Mouse (Mus musculus) ES-E14 (cell line): ENCODE measurements around the gene Mei1. TPM values are rescaled to one million over a fixed set of nuclear protein-coding genes. Genes with fewer than 3 reads are reported as not detected.

Source experiments
- DNase-seq: peaks from one replicate; pipeline ENCODE4 v3.0.0-alpha.2; 2013; ENCODE audit warnings: low read depth, low spot score
- H3K27ac ChIP-seq: 2 replicates; pipeline ENCODE4 v1.5.1; 2012; ENCODE audit warnings: low read depth, mild to moderate bottlenecking, low read length, moderate library complexity, mixed read lengths; ENCODE audit not compliant: poor library complexity, insufficient read depth, severe bottlenecking
- H3K36me3 ChIP-seq: 2 replicates; pipeline ENCODE4 v1.6.1; 2012; ENCODE audit warnings: mild to moderate bottlenecking, low read length, moderate library complexity, mixed read lengths; ENCODE audit not compliant: control insufficient read depth, poor library complexity, insufficient read depth, severe bottlenecking
- H3K4me1 ChIP-seq, 2 experiments: fragments of 150-350 bp in 1 of 2; sonication (generic) in 1 of 2; 2 replicates each; pipeline ENCODE4 v1.6.1; 2012; ENCODE audit warnings: low read length in 2 of 2, mild to moderate bottlenecking in 1 of 2, mixed read lengths in 1 of 2; ENCODE audit not compliant: control insufficient read depth in 2 of 2, insufficient read depth in 2 of 2, poor library complexity in 1 of 2
- H3K4me3 ChIP-seq, 2 experiments: fragments of 150-350 bp in 1 of 2; sonication (generic) in 1 of 2; 2 replicates each; pipeline ENCODE4 v1.5.1; 2012; ENCODE audit warnings: low read length in 2 of 2, low read depth in 1 of 2, mild to moderate bottlenecking in 1 of 2, mixed read lengths in 1 of 2; ENCODE audit not compliant: insufficient read depth in 1 of 2, poor library complexity in 1 of 2, severe bottlenecking in 1 of 2
- H3K9ac ChIP-seq: 2 replicates; pipeline ENCODE4 v1.6.1; 2012; ENCODE audit warnings: low read depth, mild to moderate bottlenecking, low read length, mixed read lengths; ENCODE audit not compliant: poor library complexity, insufficient read depth, severe bottlenecking
- H3K9me3 ChIP-seq: fragments of 150-350 bp; sonication (generic); 2 replicates; pipeline ENCODE4 v1.6.1; 2012; ENCODE audit warnings: low read depth, mild to moderate bottlenecking, low read length; ENCODE audit not compliant: control insufficient read depth, insufficient read depth
- CHD2 ChIP-seq: IDR thresholded peaks from 2 replicates; pipeline ENCODE4 v1.6.1; 2014; ENCODE audit warnings: mild to moderate bottlenecking, low read depth, low read length, inconsistent platforms
- HCFC1 ChIP-seq: IDR thresholded peaks from 2 replicates; pipeline ENCODE4 v1.6.1; 2012; ENCODE audit warnings: low read length, inconsistent platforms, borderline replicate concordance; ENCODE audit not compliant: insufficient read depth
- MAFK ChIP-seq: IDR thresholded peaks from 2 replicates; pipeline ENCODE4 v1.6.1; 2014; ENCODE audit warnings: mild to moderate bottlenecking, low read depth, low read length, inconsistent platforms; ENCODE audit not compliant: insufficient read depth
- ZC3H11A ChIP-seq: IDR thresholded peaks from 2 replicates; pipeline ENCODE4 v1.6.1; 2012; ENCODE audit warnings: low read depth, mild to moderate bottlenecking, inconsistent platforms, low read length, borderline replicate concordance
- ZNF384 ChIP-seq: IDR thresholded peaks from 2 replicates; pipeline ENCODE4 v1.6.1; 2012; ENCODE audit warnings: low read depth, low read length, inconsistent platforms
- in situ Hi-C, 2 experiments: fragments of 600-800 bp; cut with MboI; formaldehyde crosslinking; loops; one replicate each; pipeline ENCODE4 v1.15.1; 2025; ENCODE audit warnings: low sequenced_read_pairs in 2 of 2, inconsistent platforms in 1 of 2; ENCODE audit not compliant: unreplicated experiment in 2 of 2
- total RNA-seq: library from RNA; depleted of rRNA; stranded (reverse); fragments of 300-350 nt; gene quantifications from 2 replicates; pipeline ENCODE4 v1.2.3, GENCODE M21; 2012

The Mei1 gene
- total RNA-seq, 1 experiment = 0.40 TPM

DNA sequence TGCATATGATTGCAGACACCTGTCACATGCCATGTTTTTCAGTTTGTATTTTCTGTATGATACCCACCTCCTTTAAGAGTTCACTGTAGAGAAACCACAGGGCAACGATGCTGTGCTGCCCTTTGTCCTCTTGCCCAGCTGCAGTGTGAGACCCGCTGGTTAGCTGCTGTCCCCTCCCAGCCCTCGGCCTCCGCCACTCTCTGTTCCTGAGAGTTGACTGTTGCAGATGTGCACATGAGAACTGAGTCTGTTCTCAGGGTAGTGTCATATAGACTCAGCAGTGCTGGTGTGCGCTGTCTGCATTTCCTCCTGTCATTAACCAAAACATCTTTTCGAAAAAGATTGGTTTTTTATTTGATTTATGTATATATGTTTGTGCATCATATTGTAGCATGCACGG, 37.4 kb upstream of the Mei1 start:
- in situ Hi-C loops = no loop called here
- no peak for DNase-seq
- TF ChIP-seq ZNF384 (no peak), MAFK (no peak), ZC3H11A (no peak), HCFC1 (no peak), CHD2 (no peak)
- Histone ChIP-seq H3K9ac (no peak overlapping the region), H3K27ac (no peak overlapping the region), H3K36me3 (peaks cover 63% of the 10 kb centered on the region), H3K4me1 (0 out of 4 replicates have a peak, but pooled peaks cover 0 to 3% of the 10 kb centered on the region in 2 experiments), H3K4me3 (no peak overlapping the region), H3K9me3 (no peaks in the 10 kb centered on the region)

GRCm38 (mm10) chr15:82033762-82034161, 36.0 kb upstream of the Mei1 start, which contains the start of gene Desi1:
Desi1 (minus strand) TSS chr15:82033862.
- TF ChIP-seq HCFC1 = no peak
- no peak for TF ChIP-seq CHD2
- H3K27ac ChIP-seq = no peak within 1 kb of the TSS
- no peak within 1 kb of the TSS for H3K9ac ChIP-seq
- no peak within 1 kb of the TSS for H3K4me3 ChIP-seq
- no peak for DNase-seq
- in situ Hi-C loops = no loop called here
- H3K36me3 ChIP-seq = peaks cover 58% of the 10 kb centered on the region
- H3K9me3 ChIP-seq = no peaks in the 10 kb centered on the region
- H3K4me1 ChIP-seq = 0 out of 4 replicates have a peak, but pooled peaks cover 0 to 3% of the 10 kb centered on the region in 2 experiments

DNA sequence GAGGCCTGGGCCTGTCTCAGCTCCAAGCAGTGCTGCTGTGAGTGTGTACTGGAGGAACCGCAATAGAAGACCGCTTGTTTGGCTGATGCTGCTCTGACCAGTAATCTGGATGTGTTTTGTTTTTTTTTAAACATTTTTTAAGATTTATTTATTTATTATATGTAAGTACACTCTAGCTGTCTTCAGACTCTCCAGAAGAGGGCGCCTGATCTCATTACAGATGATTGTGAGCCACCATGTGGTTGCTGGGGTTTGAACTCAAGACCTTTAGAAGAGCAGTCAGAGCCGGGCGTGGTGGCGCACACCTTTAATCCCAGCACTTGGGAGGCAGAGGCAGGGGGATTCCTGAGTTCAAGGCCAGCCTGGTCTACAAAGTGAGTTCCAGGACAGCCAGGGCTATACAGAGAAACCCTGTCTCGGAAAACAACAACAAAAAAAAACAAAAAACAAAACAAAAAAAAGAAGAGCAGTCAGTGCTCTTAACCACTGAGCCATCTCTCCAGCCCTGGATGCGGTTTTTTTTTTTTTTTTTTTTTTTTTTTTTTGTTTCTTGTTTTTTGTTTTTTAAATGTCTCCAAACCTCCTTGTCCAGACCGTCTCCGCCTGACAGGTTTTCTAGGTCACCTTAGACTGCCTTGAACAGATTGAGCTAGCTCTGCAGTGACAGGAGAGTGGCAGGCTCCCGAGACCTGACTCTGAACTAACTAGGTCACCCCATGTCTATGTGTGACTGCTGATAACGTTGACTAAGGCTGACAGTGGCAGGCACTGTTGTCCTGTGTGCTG, 33.7 kb upstream of the Mei1 start:
- in situ Hi-C loops = no loop called here
- no peak overlapping the region for H3K4me3 ChIP-seq
- H3K36me3 ChIP-seq = peaks cover 48% of the 10 kb centered on the region
- TF ChIP-seq ZC3H11A (no peak), ZNF384 (peak; percentile 79)
- DNase-seq = no peak
- H3K27ac ChIP-seq = no peak overlapping the region; the same call in 1 of the 2 replicates
- H3K4me1 ChIP-seq = 0 out of 4 replicates have a peak, but pooled peaks cover 0 to 3% of the 10 kb centered on the region in 2 experiments
- no peaks in the 10 kb centered on the region for H3K9me3 ChIP-seq
- H3K9ac ChIP-seq = no peak overlapping the region

DNA sequence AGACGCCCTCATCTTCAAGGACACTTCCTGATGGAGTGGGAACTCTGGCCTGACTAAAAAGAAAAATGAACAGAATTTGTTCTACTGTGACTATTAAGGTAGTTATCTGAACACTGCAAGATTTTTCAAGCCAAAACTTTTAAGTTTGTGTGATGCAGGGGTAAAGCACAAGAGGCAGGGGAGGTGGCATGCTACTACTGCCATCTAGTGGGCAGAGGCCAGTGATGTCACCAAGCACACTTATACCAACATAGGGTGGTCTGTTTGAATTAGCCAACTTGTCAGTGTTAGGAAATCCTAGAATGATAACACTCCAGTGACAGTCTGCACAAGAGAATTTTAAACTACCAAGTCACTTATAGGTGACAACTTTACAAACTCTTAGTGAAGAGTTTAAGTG, 29.1 kb upstream of the Mei1 start:
- H3K9me3 ChIP-seq = no peaks in the 10 kb centered on the region
- peaks cover 0 to 4% of the 10 kb centered on the region in 2 experiments; a peak in 3 of 4 replicates for H3K4me1 ChIP-seq
- TF ChIP-seq ZNF384 = no peak
- no peak for TF ChIP-seq ZC3H11A
- TF ChIP-seq MAFK = no peak
- no peak for TF ChIP-seq HCFC1
- no peak for TF ChIP-seq CHD2
- H3K4me3 ChIP-seq = no peak overlapping the region
- H3K36me3 ChIP-seq = peaks cover 39% of the 10 kb centered on the region
- no peak overlapping the region for H3K27ac ChIP-seq
- in situ Hi-C loops = no loop called here
- no peak overlapping the region for H3K9ac ChIP-seq
- DNase-seq = no peak
